Mouse (Mus musculus) right cerebral cortex, postnatal 25 days (tissue): ENCODE data around the gene Trim3.

Experiments used
- DNase-seq: peaks from one replicate; pipeline ENCODE4 v3.0.0; 2022

Gene Trim3

GRCm38 (mm10) chr7:105633127-105633800 lies at the start of gene Trim3:
Gene Trim3 (minus strand): TSS chr7:105633571.
- peak; percentile 91 for DNase-seq

- DNase-seq: peak; percentile 50
Observed at GRCm38 (mm10) chr7:105650639-105651435, 17.5 kb upstream of the Trim3 start, which contains the start of gene Dnhd1. Gene Dnhd1 (plus strand): TSS chr7:105650827.

- DNase-seq: no peak
Observed at GRCm38 (mm10) chr7:105641936-105642335, 8.6 kb upstream of the Trim3 start.

- DNase-seq: peak; percentile 36
Observed at GRCm38 (mm10) chr7:105640894-105641255, 7.5 kb upstream of the Trim3 start.

GRCm38 (mm10) chr7:105640233-105640893 lies 7.0 kb upstream of the Trim3 start, which contains the start of the genes Arfip2 and Gm45799:
Gene Arfip2 (minus strand): TSS chr7:105640416.
Gene Gm45799 (plus strand): TSS chr7:105640552.
- DNase-seq: peak; percentile 96

GRCm38 (mm10) chr7:105639756-105640155 lies 6.4 kb upstream of the Trim3 start, which contains the start of gene Timm10b:
Gene Timm10b (plus strand): TSS chr7:105640056.
- no peak for DNase-seq

- no peak for DNase-seq
Observed at GRCm38 (mm10) chr7:105639304-105639703, 5.9 kb upstream of the Trim3 start.

- no peak for DNase-seq
Observed at GRCm38 (mm10) chr7:105638776-105639175, 5.4 kb upstream of the Trim3 start.

GRCm38 (mm10) chr7:105635726-105636125 lies 2.4 kb upstream of the Trim3 start:
- no peak for DNase-seq

GRCm38 (mm10) chr7:105634272-105634920 lies 1.0 kb upstream of the Trim3 start:
- DNase-seq: no peak

- DNase-seq: no peak
Observed at GRCm38 (mm10) chr7:105633801-105634135, 397 bp upstream of the Trim3 start.

GRCm38 (mm10) chr7:105632551-105632972 lies 809 bp downstream of the Trim3 start:
- DNase-seq: peak; percentile 25

- DNase-seq: no peak
Observed at GRCm38 (mm10) chr7:105628633-105629032, 4.7 kb downstream of the Trim3 start.

GRCm38 (mm10) chr7:105625397-105625796 lies 8.0 kb downstream of the Trim3 start:
- no peak for DNase-seq

- DNase-seq: no peak
Observed at GRCm38 (mm10) chr7:105621646-105622292, 11.6 kb downstream of the Trim3 start.

GRCm38 (mm10) chr7:105621053-105621452 lies 12.3 kb downstream of the Trim3 start:
- no peak for DNase-seq

GRCm38 (mm10) chr7:105619701-105620100 lies 13.7 kb downstream of the Trim3 start:
- DNase-seq: no peak

GRCm38 (mm10) chr7:105617810-105618209 lies 15.6 kb downstream of the Trim3 start:
- no peak for DNase-seq

- no peak for DNase-seq
Observed at GRCm38 (mm10) chr7:105616561-105616960, 16.8 kb downstream of the Trim3 start.

GRCm38 (mm10) chr7:105615720-105616119 lies 17.7 kb downstream of the Trim3 start:
- DNase-seq: no peak

GRCm38 (mm10) chr7:105614400-105614799 lies 19.0 kb downstream of the Trim3 start:
- DNase-seq: no peak

GRCm38 (mm10) chr7:105611767-105612166 lies 21.6 kb downstream of the Trim3 start:
- DNase-seq: no peak
